Mouse (Mus musculus): ENCODE data around the gene Fnbp1.

DNA sequence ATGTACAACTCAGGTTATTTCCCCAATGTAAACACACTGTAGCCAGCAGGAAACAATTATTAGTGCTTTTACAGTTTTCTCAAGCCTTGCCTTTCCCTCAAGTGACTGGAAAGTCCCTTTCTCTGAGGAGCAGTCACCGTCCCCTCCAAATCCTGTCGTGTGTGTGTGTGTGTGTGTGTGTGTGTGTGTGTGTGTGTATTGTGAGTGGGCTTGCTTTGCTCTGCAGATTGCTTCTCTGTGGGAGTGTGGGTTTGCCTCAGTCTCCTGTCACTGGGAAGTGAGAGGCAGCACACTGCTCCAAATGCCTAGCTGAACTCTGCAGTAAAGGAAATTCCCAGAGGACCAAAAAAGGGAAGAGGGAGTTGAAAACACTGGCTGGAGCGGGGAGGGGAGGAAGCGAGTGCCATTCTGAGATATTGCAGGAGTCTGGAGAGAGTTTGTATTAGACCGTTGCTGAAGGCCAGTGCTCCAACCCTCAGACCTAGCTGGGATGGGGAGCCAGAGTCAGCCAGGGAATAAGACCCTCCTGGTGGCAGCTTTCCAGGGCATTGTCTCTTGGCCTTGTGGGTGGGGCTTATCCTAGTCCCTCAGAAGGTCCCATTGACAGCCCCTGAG, 23.1 kb upstream of the Fnbp1 start:
- no peak for TF ChIP-seq POLR2A (IDR thresholded peaks at IDR 0.05; ENCODE audit: control insufficient read depth, extremely low read depth, insufficient read depth, low read length, poor library complexity)
- TF ChIP-seq CTCF (IDR thresholded peaks at IDR 0.05; ENCODE audit: borderline replicate concordance, control insufficient read depth, extremely low read depth, insufficient read depth, low read length, poor library complexity): no peak
